Mouse (Mus musculus): ENCODE results near the gene Mfsd1. TPM values are rescaled to one million over a fixed set of nuclear protein-coding genes. Genes with fewer than 3 reads are reported as not detected.

The Mfsd1 gene
- total RNA-seq, 4 experiments from 2014 or later, result 38.6 to 63.2 (median 46.6) TPM

GRCm38 (mm10) chr3:67624629-67625028 is 42.1 kb downstream of the Mfsd1 start:
- no peak for DNase-seq (ENCODE audit: low spot score in 2 of 2)

GRCm38 (mm10) chr3:67643135-67643534 is 60.6 kb downstream of the Mfsd1 start:
- no peak for DNase-seq (ENCODE audit: low spot score in 2 of 2)

- DNase-seq (ENCODE audit: low spot score in 2 of 2), result no peak
Measured at GRCm38 (mm10) chr3:67645640-67646466, 63.3 kb downstream of the Mfsd1 start.

Other genes starting within 250 kb of the Mfsd1 start
- gene Mlf1, start 208.6 kb upstream of the Mfsd1 start, total RNA-seq (2022), result 1 to 10 TPM in 1 of 4 experiments, under 1 TPM in 3; 0.58 to 1.1 (median 0.88) TPM
- not detected for gene Gm17402, start 207.6 kb upstream of the Mfsd1 start, total RNA-seq (2022)
- gene Gfm1, start 152.6 kb upstream of the Mfsd1 start, total RNA-seq (2022), result 10 to 100 TPM; 48.5 to 53.2 (median 50.1) TPM
- 10 to 100 TPM; 49.1 to 58.4 (median 53.4) TPM for gene Lxn, start 118.8 kb upstream of the Mfsd1 start, total RNA-seq (2022)
- 1 to 10 TPM; 1.4 to 1.7 (median 1.6) TPM for gene Rarres1, start 67.2 kb upstream of the Mfsd1 start, total RNA-seq (2022)

Data from layer of hippocampus, adult 8-10 months (tissue).